Mouse (Mus musculus) adrenal gland, adult (tissue): ENCODE results near the gene Hoxa9.

Experiments used
- DNase-seq, 2 experiments: peaks; one replicate each; pipeline ENCODE4 v3.0.0; 2022 to 2023; ENCODE audit warnings: low spot score in 1 of 2; ENCODE audit not compliant: inconsistent age in 2 of 2

Gene Hoxa9

DNA sequence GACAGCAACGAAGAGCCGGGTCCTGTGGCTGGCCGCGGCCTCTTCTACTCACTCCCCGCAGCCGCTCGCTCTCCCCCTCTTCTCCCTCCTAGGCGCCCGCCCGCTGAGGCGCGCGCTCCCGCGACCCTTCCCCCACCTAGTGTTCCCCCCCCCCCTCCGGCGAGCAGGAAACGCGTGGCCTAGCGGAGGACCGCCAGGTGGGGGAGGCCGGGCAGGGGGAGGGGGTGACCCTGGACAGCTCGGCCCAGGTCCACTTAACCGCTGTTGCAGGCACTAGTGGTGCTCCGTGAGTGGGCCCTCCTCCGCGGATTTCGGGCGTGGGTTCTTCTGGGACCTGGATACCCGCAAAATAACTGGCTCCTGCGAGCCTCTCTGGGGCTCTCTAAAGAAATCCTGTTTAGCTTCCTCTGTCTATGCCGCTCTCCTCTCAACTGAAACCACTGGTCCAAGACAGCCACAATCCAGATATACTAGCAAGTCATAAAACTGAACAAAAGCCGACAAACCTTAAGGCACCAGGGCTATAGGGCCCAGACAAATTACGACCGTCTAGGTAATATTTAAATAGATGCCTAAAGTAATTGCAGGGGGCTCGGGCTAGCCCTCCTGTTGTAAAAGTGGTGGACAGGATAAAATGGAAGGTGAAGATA lies at the start of gene Hoxa9:
Gene Hoxa9 (minus strand): TSS at position 574 of the 650 bp plus-strand sequence.
- peak in 1 of 2 experiments; percentile 51 for DNase-seq

DNA sequence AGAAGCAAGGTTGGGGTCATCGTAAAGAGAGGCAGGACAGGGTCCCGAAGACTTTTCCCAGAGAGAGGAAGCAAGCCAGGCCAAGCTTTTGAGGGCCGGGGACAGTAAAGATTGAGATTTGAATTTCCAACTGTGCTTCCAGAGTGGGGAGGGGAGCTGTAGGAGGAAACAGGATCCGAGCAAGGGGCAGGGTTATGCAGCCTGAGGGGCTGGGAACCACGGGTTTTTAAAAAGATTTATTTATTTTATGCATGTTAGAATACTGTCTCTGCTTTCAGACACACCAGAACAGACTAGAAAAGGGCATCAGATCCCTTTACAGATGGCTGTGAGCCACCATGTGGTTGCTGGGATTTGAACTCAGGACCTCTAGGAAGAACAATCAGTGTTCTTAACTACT lies 46.0 kb upstream of the Hoxa9 start:
- DNase-seq: no peak

DNA sequence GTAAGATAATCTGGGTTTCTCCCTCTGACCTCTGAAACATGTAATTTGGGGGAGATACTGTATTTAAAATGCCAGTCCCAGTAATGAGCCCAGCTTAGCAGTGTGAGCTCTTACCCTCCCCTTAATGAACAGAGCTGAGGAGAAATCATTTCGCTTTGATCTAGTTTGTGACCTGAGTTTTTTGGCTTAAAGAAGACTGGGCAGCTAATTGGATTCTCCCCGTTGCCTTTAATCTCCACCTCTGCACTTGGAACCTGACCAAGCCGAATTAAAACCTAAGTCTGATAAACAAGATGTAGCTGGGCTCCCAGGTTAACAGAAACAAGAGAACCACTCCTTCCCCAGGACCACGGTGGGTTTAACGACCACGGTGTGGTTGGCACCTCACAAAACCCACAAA lies 45.5 kb upstream of the Hoxa9 start:
- DNase-seq: no peak

DNA sequence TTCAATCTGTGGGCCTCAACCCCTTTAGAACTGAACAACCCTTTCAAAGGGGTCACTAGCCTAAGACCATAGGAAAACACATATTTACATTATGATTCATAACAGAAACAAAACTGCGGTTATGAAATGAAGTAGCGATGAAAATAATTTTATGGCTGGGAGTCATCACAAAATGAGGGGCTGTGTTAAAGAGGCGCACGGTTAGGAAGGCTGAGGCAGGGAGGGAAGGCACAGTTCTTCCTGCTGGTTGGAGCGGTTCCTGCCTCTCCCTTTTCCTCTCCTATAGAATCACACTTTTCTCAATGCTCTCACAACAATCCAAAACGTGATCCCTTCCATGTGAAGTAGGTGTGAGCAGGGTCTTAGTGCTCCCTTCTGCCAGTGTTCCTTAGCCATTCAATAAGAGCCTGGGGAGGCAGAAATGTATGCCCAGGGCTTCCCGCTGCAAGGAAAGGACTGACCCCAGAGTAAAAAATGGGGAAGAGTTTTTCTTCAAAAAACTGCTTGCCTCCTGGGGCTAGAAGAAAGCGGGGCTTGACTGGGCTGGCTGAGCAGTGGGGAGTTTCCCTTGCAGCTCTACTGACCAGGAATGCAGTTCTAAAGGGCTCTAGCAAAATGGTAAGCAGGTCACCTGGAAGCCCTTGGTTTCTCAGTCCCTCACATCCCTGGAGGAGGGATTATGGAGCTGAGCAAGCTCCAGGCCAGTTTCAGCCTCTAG lies 44.8 kb upstream of the Hoxa9 start:
- DNase-seq: no peak

DNA sequence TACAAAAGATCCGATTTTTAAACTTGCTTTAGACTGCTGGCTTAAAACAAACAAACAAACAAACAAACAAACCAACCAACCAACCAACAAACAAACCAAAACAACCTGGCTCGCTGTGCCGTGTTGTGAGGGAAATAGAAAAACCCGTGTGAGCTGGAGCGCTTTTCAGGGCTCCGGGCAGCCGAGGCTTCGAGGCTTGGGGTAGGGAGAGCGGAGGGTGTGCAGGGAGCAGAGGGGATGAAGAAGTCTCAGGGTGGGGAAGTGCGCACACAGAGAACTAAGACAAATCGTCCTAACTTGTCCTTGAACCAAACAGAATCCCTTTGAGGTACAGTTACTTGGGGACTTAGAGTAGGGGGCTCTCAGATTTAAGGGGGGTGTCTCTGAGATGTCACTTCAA lies 43.7 kb upstream of the Hoxa9 start:
- DNase-seq: no peak

DNA sequence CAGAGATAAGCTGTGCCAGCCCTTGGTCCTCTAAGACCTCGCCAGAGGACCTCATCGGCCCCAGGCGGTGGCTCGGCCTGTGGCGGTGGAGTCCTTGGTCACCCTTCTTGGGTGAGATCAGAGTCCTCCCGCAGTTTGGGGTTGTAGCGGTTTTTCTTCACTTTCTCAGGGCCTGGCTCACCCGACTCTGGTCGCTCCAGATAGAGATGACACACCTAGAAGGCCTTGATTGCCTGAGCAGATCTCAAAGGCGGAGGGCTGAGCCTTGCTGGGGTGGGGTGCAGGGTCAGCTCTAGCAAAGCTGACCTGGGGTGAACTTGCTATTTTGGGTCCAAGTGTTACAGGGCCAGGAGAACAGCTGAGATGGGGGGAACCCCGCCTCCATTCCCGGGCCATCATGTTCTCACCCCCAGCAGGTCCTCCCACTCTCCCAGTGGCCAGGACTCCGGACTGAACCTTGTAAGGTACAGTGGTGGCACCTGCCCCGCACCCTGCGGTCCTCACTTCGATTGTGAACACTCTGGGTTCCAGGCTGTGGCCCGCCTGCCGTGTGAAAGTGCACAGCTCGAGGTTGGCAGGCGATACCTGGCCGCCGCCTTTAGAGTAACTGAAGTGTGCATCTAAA lies 42.9 kb upstream of the Hoxa9 start:
- peak in 1 of 2 experiments; percentile 25 for DNase-seq

DNA sequence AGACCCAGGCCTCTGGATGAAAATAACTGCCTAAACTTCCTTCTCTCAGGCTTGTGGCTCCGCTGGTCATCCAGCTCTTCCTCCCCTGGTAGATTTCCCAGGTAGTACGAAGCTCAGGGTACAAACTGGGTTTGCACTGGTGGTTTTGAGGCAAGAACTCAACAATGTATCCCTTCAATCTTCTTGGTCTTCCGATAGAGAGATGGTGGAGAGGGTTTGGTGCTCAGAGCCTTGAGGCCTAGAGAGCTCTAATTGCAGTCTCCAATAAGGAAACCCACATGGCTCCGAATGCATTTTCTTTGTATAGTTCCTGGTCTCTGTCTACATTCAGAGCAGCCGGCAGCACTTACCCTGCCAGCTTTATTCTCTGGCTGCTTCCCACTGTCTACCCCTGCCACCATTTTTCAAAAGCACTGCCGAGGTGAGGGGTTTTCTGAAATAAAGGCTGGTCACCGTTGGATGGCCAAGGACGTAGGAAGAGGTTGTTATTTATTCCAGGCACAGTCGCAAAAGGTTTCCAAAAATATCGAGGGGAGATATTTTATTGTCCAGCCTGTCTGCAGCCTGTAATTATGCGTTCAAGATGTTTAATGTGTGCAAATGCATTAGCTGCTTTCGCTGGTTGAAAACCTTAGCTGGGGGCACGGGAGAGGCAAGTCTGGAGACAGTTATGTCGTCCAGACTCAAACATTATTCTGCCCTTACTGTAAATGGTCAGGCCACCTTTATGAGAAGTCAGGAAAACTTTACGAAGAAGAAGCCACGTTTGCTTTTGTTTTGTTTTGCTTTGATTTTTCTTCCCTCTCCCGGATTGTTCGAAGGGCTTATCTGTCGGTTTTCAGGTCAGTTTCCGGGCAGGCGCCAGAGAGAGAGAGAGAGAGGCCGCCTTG lies 42.1 kb upstream of the Hoxa9 start:
- no peak for DNase-seq

DNA sequence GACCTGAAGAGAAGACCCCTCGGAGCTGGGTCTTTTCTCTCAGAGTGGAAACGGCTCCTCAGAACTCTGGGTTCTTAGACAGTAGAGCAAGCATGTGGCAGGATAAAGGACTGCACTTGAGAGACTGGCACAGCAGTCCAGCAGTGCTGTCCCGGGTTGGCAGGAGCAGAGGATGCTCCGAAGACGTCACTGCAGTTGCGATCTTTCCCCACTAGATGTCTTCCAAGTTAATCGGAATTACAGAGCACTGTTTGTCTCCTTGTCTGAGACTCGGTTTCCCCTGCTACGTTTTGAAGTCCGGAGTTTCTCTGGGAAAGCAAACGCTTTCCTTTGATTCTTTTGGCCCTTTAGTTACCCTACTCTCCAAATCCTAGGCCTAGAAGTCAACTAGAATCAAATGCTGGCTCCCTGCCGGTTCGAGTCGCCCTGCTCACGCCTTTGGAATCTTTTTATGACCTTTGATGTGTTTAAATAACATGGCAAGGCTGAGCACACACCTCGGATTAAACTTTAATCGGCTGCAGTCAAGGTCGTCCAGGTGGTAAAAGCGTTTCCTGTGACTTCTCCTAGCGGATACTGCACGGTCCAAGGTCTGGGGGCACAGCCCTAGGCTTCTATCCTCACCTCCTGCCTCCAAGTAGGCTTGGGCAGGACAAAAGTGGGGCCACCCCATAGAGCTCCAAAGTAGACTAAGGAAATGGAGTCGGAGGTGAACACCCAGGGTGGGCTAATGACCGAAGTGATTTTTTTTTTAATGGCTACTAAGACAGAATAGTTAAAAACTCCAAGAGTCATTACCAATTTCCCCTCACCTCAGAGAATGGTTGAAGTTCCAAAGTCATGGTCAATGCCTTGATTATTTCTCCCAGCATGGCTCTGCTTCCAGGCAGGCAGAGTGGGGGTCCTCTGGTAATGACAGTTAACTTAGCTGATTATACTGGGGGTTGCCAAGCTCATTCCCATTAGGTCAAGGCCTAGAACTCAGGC lies 39.9 kb upstream of the Hoxa9 start:
- DNase-seq: peak; percentile 42 to 87

DNA sequence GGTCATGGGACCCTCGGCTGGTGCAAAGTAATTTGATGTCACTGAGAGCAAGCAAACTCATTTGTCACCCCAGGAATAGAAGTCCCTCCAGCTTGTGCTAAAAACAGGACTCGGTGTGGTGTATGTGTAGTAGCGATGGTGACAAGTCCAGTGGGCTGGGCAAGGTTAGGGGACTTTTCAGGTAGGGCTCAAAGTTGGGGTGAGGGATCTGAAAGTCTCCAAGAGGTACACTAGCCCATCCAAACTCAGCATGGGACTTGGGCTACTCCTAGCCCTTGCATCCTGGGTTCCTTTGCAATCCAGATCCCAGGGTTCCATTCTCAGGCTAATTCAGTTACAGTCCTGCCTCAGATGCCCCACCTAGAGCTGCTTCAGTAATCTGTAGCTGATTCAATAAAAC lies 37.9 kb upstream of the Hoxa9 start:
- DNase-seq: no peak

DNA sequence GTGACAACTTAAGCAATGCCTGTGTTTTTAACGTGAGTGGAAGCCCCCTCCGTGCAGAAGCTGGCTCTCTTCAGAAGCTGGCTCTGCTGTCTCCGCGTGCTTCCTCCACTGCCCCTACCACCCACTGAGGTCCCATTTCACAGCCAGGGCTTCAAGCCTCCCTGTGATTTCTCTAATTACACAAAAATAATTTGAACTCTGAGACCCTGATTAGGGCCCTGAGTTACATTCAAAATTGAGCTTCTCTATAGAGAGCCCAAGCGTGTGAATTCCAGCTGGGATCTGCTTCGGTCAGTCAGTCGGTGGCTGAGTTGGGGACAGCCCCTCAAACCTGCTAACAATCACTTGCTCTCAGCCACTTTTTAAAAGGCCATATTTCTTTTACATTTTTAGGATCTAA lies 37.5 kb upstream of the Hoxa9 start:
- no peak for DNase-seq

DNA sequence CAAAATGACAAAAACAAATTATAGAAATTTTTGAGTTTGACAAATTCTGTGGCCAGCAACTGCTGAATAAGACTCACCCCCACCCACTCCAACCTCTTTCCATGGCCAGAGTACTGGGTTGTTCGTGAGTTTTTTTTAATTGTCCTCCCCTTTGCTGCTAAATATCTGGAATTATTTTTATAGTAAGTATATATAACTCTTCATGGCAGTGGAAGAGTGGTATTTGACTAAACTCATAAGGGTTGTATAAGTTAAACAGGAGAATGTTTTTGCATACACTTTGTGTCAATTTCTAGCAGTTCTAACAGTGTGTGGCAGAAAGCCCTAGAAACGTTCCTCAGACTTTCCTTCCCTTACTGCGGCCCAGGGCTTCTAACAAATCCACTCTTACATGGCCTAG lies 36.8 kb upstream of the Hoxa9 start:
- DNase-seq: no peak

DNA sequence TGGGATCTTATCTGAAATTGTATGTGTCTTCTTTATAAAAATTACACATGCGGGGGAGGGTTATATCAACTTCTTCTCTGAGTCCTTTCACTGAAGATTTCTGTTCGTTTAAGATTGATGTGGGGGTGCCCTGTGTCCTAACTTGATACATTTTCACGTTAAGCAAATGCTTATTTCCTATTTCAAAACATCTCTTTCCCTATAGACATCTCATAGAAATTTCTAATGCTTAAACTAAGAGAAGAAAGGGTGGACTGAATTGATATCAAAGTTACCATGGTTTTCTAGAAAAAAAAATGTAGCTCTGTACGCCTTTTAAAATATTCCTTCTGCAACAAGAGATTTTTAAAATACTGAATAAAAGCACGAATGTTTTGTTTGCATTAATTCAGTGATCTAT lies 36.3 kb upstream of the Hoxa9 start:
- no peak for DNase-seq

DNA sequence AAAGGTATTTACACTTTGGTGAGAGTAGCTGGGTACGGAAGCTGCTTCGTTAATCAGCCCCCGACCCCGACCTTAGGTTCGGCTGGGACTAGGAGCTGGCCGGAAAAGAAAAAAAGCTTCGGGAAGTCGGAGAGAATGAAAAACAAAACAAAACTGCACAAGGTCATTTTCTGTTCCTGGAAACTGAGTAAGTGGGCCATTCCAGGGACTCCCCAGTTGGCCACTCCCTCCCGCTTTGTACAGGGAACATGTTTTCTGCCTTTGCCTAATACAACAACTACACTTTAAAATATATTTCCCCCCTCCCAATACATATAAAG lies 35.7 kb upstream of the Hoxa9 start:
- DNase-seq: peak in 1 of 2 experiments; percentile 42

DNA sequence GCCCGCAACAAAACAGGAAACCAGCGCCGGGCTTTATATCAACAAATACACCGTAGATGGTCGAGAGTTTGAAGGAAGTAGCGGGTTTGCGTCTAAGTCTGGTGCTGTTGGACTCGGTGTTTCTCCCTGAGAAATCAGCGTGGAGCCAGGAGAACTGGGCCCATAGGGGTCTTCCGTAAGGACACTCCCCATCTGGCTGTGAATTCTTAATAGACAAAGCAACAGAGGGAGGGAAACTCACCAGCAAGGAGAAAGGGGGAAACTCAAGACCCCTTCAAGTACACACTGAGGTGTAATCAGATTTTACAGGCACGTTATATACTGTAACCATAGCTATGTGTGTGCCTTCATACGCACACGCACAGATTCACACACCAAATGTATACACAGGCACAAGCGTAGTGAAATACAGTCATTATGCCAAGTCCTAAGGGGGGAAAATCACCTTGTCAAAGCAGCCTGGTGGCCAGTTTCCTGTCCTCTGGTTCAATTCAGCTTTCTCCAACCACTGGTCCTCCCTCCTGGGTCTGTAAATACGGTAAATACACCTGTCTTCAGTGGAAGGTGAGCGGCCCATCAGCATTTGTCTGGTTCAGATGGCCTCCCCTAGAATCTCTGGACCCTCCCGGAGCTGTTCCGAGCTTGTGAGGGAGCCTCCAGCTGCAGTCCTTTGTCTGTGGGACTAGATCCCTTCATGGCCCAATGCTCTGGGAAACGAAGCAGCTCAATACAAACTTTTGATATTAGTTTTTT lies 35.2 kb upstream of the Hoxa9 start:
- DNase-seq: peak in 1 of 2 experiments; percentile 28

DNA sequence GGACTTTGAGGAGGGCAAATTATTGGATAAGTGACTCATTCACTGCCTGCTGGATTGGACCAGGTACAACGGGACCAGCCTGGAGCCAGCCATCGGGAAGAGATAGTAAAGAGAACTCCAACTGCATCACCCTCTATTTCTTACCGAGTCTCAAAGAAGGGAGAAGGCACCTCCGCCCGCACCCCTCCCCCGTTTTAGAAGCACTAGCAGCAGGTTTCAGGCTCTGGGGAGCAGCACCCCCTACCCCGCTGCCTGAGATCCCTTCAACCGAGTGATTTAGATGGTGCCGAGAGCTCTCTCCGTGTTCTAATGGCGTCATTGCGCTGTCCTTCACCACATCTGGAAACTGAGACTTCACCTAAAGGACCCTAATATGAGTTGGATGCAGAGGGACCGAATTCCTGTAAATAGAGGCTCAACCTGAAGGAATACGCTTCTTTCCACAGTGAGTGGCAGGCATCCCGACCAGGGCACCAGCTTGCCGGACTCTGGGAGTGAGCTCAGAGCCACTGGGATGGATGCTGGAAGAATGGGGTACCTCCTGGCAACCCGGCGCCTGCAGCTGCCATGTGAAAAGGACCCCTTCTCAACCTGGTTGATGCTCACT lies 34.5 kb upstream of the Hoxa9 start:
- peak in 1 of 2 experiments; percentile 29 for DNase-seq

DNA sequence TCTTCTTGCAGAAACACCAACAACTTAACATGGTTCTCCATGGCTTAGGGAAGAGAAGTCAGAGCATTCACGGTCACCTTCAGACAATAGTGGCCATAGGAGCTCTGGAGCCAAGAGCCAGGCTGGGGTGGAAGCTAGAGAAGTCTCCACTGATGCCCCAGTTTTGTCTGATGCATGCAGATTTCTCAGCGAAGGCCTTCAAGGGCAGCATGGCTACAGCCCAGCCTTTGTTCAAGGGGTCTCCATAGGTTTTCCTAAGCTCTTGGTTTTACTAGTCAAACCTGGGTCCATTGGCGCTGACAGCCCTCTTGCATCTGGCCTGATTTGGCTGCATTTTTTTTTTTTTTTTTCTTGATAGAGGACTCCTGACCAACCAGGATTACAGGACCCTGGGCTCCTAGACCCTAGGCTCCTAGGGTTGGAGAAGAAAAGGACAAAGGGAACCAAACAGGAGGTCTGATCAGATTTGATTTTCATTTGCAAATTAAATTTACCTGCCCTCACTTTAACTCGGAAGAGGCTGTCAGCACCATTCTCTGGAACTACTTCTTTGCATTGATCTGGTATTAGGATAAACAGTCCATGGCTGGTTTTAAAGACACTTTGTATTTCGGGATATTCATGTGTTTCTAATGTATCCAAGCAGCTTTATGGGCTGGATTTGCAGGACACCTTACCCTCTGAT lies 33.4 kb upstream of the Hoxa9 start:
- no peak for DNase-seq

DNA sequence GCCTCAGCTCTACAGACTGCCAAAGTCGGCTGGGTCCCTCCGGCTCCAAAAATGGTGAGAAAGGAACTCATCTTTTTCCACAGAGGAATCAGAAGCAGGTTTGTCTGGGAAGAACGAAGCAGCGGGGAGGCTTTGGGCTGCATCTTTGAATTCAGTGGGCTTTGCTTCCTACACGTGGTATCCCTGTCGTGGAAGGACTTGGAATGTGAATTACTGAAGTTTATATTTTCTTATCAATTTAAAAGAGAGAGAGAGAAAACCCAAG lies 32.4 kb upstream of the Hoxa9 start:
- no peak for DNase-seq

DNA sequence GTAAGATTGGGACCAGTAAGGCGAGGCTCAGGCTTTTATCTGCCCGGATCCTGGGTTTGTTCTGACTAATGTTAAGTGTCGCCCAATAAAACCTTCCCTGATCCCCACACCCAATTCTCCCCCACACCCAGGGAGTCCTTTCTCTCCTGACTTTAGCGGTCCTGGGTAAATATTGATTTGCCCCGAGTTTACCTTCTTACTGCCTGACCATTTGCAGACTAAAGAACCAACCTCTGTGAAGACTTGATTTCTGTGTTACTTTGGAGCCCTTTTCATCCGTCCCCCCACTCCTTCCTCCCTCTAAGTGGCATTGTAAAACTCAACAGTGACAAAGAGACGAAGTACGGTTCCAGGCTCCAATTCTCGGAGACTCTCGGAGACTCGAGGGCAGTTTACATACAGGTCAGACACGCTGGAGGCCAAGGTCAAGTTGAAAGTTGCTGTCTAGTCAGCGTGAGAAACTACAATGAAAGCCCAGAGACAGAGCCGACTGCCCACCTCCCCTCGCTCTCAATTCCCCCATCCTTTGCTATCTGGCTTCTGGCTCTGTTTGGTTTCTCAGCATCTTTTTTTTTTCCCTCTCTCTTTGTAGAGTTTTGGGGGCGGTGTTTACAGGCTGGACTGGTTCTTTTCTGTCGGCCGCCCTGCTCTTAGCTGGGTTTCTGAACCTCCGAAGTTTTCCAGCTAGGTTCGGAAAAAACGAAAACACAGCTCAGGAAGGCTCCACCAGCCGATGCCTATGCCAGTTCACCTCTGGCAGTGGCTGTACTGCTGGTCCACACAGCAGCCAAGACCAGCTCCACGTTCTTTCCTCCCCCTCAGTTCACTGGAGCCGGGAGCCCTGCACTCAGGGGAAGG lies 31.8 kb upstream of the Hoxa9 start:
- DNase-seq: peak in 1 of 2 experiments; percentile 46
